Mouse (Mus musculus) liver, adult 2 months (tissue): ENCODE measurements around the gene Olfr203. TPM values are rescaled to one million over a fixed set of nuclear protein-coding genes. Genes with fewer than 3 reads are reported as not detected.
"Not testable (repeated sequence)": the region's sequence is repeated elsewhere in the genome, so short reads cannot be mapped to it uniquely, and the experiment has no call there.

Source experiments
- DNase-seq: peaks from one replicate; pipeline ENCODE4 v3.0.0-alpha.2; 2011; ENCODE audit warnings: low read depth, low spot score; ENCODE audit errors: extremely low read depth
- H3K27ac ChIP-seq: fragments of 200-500 bp; replicated peaks from 2 replicates; pipeline ENCODE4 v1.5.1; 2012; ENCODE audit warnings: low read depth, mild to moderate bottlenecking, control low read depth, inconsistent platforms, low read length; ENCODE audit not compliant: insufficient read depth
- H3K27me3 ChIP-seq: fragments of 200-500 bp; 2 replicates; pipeline ENCODE4 v1.6.1; 2012; ENCODE audit warnings: mild to moderate bottlenecking, moderate library complexity, low read length, inconsistent platforms; ENCODE audit not compliant: control insufficient read depth, insufficient read depth
- H3K36me3 ChIP-seq: fragments of 200-500 bp; 2 replicates; pipeline ENCODE4 v1.6.1; 2012; ENCODE audit warnings: low read length, inconsistent platforms; ENCODE audit not compliant: control insufficient read depth, insufficient read depth
- H3K4me1 ChIP-seq: fragments of 200-500 bp; 2 replicates; pipeline ENCODE4 v1.6.1; 2011; ENCODE audit warnings: low read length; ENCODE audit not compliant: control insufficient read depth, insufficient read depth
- H3K4me3 ChIP-seq: fragments of 200-500 bp; 2 replicates; pipeline ENCODE4 v1.5.1; 2011; ENCODE audit warnings: low read depth, mild to moderate bottlenecking, control low read depth, low read length, moderate library complexity; ENCODE audit not compliant: insufficient read depth
- H3K79me2 ChIP-seq: fragments of 200-500 bp; 2 replicates; pipeline ENCODE4 v1.6.1; 2012; ENCODE audit warnings: inconsistent platforms, mild to moderate bottlenecking, low read length, moderate library complexity; ENCODE audit not compliant: control insufficient read depth, insufficient read depth
- H3K9ac ChIP-seq: fragments of 200-500 bp; 2 replicates; pipeline ENCODE4 v1.6.1; 2012; ENCODE audit warnings: low read depth, mild to moderate bottlenecking, control low read depth, inconsistent platforms, low read length
- CTCF ChIP-seq: fragments of 200-500 bp; IDR thresholded peaks from 2 replicates; pipeline ENCODE4 v1.5.1; 2011; ENCODE audit warnings: low read depth, low read length, control low read depth
- POLR2A ChIP-seq: fragments of 200-500 bp; IDR thresholded peaks from 2 replicates; pipeline ENCODE4 v1.6.1; 2011; ENCODE audit warnings: low read length, control low read depth; ENCODE audit not compliant: insufficient read depth; ENCODE audit errors: extremely low read depth
- WGBS: fragments of 180-500 bp; shearing (Covaris S2); methylation state at CpG from one replicate; pipeline ENCODE4 v1.1.7; 2018; 5-methylcytosine and 5-hydroxymethylcytosine counted together
- polyA plus RNA-seq: library from polyadenylated mRNA; depleted of rRNA; stranded (reverse); fragments of >200 nt; gene quantifications from 2 replicates; pipeline ENCODE4 v1.2.3, GENCODE M21; 2012; rRNA removed
- total RNA-seq: library from RNA; depleted of rRNA; stranded (reverse); fragments of >200 nt; gene quantifications from 2 replicates; pipeline ENCODE4 v1.2.3, GENCODE M21; 2014; rRNA removed

Gene Olfr203
- total RNA-seq = not detected in 2 replicates
- polyA plus RNA-seq = not detected in 2 replicates

GRCm38 (mm10) chr16:59298581-59298980, at the start of gene Olfr203:
TSS of gene Olfr203 (plus strand) at chr16:59298881.
- H3K36me3 ChIP-seq = no peaks in the 10 kb centered on the region
- TF ChIP-seq CTCF (no peak), POLR2A (no peak)
- H3K4me3 ChIP-seq = no peak within 1 kb of the TSS
- no peaks in the 10 kb centered on the region for H3K4me1 ChIP-seq
- 84% methylated on average over 2 of the region's 2 CpGs for WGBS
- no peak for DNase-seq
- no peaks in the 10 kb centered on the region for H3K79me2 ChIP-seq
- H3K27me3 ChIP-seq = no peaks in the 10 kb centered on the region
- no peak within 1 kb of the TSS for H3K9ac ChIP-seq
- H3K27ac ChIP-seq = no peak within 1 kb of the TSS

DNA sequence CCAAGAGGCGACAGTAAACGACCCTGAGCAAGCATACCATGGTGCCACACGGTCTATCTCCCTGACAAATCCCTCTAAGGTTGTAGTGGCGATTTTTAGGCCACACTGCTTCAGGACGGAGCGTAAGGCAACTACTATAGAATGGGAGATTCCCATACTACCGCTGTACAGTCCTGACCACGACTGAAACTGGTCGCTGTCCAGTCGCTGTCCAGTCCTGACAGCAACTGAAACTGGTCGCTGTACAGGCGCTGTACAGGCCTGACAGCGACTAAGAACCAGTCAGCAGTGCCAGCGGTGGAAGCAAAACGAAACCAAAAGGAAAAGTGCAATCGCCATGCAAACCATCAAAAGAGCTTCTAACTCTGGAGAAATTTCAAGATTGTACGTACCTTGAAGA, 49.0 kb upstream of the Olfr203 start:
- H3K27me3 ChIP-seq = no peaks in the 10 kb centered on the region
- DNase-seq = no peak
- H3K79me2 ChIP-seq = no peaks in the 10 kb centered on the region
- WGBS = 79% methylated on average over 17 of the region's 17 CpGs
- no peaks in the 10 kb centered on the region for H3K36me3 ChIP-seq
- TF ChIP-seq CTCF = no peak
- TF ChIP-seq POLR2A = no peak
- no peaks in the 10 kb centered on the region for H3K4me1 ChIP-seq
- H3K27ac ChIP-seq = no peak overlapping the region
- no peak overlapping the region for H3K4me3 ChIP-seq
- H3K9ac ChIP-seq = no peak overlapping the region

GRCm38 (mm10) chr16:59269097-59269496, 29.6 kb upstream of the Olfr203 start:
- not testable (repeated sequence) for H3K27me3 ChIP-seq, H3K9ac ChIP-seq, H3K79me2 ChIP-seq, H3K27ac ChIP-seq, H3K4me3 ChIP-seq, H3K4me1 ChIP-seq, DNase-seq, H3K36me3 ChIP-seq
- 63% methylated on average over 4 of the region's 4 CpGs for WGBS

GRCm38 (mm10) chr16:59272532-59272931, 26.1 kb upstream of the Olfr203 start, which contains the start of gene Olfr201:
TSS of gene Olfr201 (minus strand) at chr16:59272632.
- DNase-seq, H3K27ac ChIP-seq, H3K27me3 ChIP-seq, H3K79me2 ChIP-seq, H3K36me3 ChIP-seq, H3K9ac ChIP-seq, H3K4me1 ChIP-seq, H3K4me3 ChIP-seq: not testable (repeated sequence)
- WGBS = 72% methylated on average over 4 of the region's 4 CpGs

DNA sequence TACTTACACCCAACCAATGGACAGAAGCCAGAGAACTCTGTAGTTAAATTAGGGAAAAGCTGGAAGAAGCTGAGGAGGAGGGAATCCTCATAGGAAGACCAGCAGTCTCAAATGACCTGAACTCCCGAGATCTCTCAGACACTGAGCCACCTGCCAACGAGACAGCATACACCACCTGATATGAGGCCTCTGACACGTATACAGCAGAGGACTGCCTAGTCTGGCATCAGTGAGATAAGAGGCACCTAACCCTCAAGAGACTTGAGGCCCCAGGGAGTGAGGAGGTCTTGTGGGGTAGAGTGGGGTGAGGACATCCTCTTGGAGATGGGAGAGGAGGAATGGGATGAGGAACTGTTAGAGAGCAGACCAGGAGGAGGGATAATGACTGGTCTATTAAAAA, 18.1 kb upstream of the Olfr203 start:
- 63% methylated on average over 3 of the region's 3 CpGs for WGBS
- no peaks in the 10 kb centered on the region for H3K4me1 ChIP-seq
- no peak for DNase-seq
- TF ChIP-seq CTCF = no peak
- TF ChIP-seq POLR2A = no peak
- no peaks in the 10 kb centered on the region for H3K79me2 ChIP-seq
- no peaks in the 10 kb centered on the region for H3K36me3 ChIP-seq
- H3K9ac ChIP-seq = no peak overlapping the region
- H3K4me3 ChIP-seq = no peak overlapping the region
- no peak overlapping the region for H3K27ac ChIP-seq
- no peaks in the 10 kb centered on the region for H3K27me3 ChIP-seq

DNA sequence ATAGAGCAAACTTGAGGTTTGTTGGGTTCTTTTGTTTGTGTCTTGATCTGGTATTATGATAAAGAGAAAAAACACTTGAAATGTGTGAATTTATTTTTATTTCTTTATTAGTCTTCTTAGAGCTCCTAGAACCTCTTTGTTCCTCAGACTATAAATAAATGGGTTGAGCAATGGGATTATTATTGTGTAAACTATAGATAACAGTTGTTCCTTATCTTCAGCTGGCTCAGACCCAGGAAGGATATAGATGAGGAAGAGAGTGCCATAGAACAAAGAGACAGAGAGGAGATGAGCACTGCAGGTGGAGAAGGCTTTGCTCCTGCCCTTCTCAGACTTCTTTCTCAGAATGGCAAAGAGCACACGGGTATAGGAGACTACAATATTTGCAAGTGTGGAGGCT, 15.2 kb upstream of the Olfr203 start:
- Histone ChIP-seq H3K27me3 (no peaks in the 10 kb centered on the region), H3K36me3 (no peaks in the 10 kb centered on the region), H3K27ac (no peak overlapping the region), H3K9ac (no peak overlapping the region), H3K4me1 (no peaks in the 10 kb centered on the region), H3K79me2 (no peaks in the 10 kb centered on the region), H3K4me3 (no peak overlapping the region)
- no peak for DNase-seq
- TF ChIP-seq CTCF (no peak), POLR2A (no peak)
- 73% methylated on average over 1 of the region's 1 CpGs for WGBS
